Mouse (Mus musculus) thymus, adult 2 months (tissue): ENCODE results near the gene AW551984.

Experiments
- CTCF ChIP-seq: fragments of 200-500 bp; IDR thresholded peaks from 2 replicates; pipeline ENCODE4 v1.5.1; 2012; ENCODE audit warnings: mild to moderate bottlenecking, control low read depth, low read length, moderate library complexity, borderline replicate concordance; ENCODE audit not compliant: control insufficient read depth, poor library complexity, insufficient read depth; ENCODE audit errors: extremely low read depth
- POLR2A ChIP-seq: fragments of 200-500 bp; IDR thresholded peaks from 2 replicates; pipeline ENCODE4 v1.6.1; 2012; ENCODE audit warnings: mild to moderate bottlenecking, low read length, control low read depth, moderate library complexity; ENCODE audit not compliant: control insufficient read depth, poor library complexity, insufficient read depth; ENCODE audit errors: extremely low read depth

DNA sequence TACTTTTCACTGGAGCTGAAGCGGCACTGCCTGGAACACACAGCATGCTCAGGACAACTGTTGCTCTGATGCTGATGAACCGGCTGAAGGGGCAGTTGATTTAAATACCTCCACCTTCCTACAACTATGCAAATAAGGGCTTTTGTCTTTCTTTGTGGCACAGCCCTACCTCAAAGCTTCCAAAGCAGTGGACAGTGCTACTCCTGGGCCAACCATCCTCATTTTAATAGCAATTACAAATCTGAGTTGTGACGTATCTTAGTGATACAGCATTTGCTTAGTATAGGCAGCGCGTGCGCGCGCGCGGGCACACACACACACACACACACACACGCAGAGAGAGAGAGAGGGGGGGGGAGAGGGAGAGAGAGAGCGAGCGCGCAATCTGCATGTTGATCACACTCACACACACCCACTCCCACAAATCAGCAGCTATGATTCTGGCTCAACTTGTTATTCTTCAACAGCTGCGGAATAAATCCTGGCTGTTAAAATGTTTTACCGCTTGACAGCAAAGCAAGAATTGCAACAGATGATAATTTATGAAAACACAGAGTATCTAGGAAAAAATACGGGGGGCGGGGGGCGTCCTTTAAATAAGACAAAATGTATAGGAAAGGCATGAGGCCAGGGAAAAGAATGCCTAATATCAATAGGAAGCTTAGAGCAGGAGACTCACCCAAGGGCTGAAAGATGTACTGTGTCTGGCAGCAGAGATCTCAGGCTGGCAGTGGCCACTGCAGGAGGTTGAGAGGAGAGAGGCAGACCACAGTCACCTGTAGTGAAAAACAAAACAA, 1.5 kb downstream of the AW551984 start:
- TF ChIP-seq CTCF (no peak), POLR2A (no peak)
